Mouse (Mus musculus) lung, embryonic 14.5 days (tissue): ENCODE results near the gene Olfm2. TPM values are rescaled to one million over a fixed set of nuclear protein-coding genes. Genes with fewer than 3 reads are reported as not detected.
A peak's percentile ranks its signal among the peaks of the same experiment; 100 is the strongest.

Experiments
- ATAC-seq: fragments of 200-750 bp; cut with Nextera tagmentation; 2 replicates; pipeline ENCODE4 v1.8.0; 2017; ENCODE audit warnings: mild to moderate bottlenecking, moderate TSS enrichment, moderate library complexity; ENCODE audit not compliant: insufficient read depth
- DNase-seq: peaks from one replicate; pipeline ENCODE4 v3.0.0-alpha.2; 2015
- H3K27ac ChIP-seq: fragments of 300-500 bp; sonication (generic); 2 replicates; pipeline ENCODE4 v1.5.1; 2014; ENCODE audit warnings: low read depth, mild to moderate bottlenecking, moderate library complexity
- H3K27me3 ChIP-seq: fragments of 300-500 bp; sonication (generic); 2 replicates; pipeline ENCODE4 v1.6.1; 2014; ENCODE audit warnings: low read length, control low read depth; ENCODE audit not compliant: insufficient read depth
- H3K36me3 ChIP-seq: fragments of 300-500 bp; sonication (generic); 2 replicates; pipeline ENCODE4 v1.6.1; 2014; ENCODE audit warnings: control low read depth; ENCODE audit not compliant: insufficient read depth
- H3K4me1 ChIP-seq: fragments of 300-500 bp; sonication (generic); 2 replicates; pipeline ENCODE4 v1.6.1; 2014; ENCODE audit warnings: antibody characterized with exemption, control low read depth; ENCODE audit not compliant: insufficient read depth
- H3K4me2 ChIP-seq: fragments of 300-500 bp; sonication (generic); 2 replicates; pipeline ENCODE4 v1.6.1; 2014; ENCODE audit warnings: mild to moderate bottlenecking
- H3K4me3 ChIP-seq: fragments of 300-500 bp; sonication (generic); 2 replicates; pipeline ENCODE4 v1.5.1; 2014; ENCODE audit warnings: low read depth, low read length
- H3K9ac ChIP-seq: fragments of 300-500 bp; sonication (generic); 2 replicates; pipeline ENCODE4 v1.6.1; 2014
- H3K9me3 ChIP-seq: fragments of 300-500 bp; sonication (generic); 2 replicates; pipeline ENCODE4 v1.6.1; 2016; ENCODE audit warnings: low read depth, low read length, control low read depth
- CTCF ChIP-seq: IDR thresholded peaks from 2 replicates; pipeline ENCODE4 v1.5.1; 2016; ENCODE audit warnings: antibody characterized with exemption, low read depth
- WGBS: fragments of 180-500 bp; shearing (Covaris S2); extraction: QIAGEN DNeasy Blood & Tissue Kit; methylation state at CpG from one replicate; pipeline ENCODE4 v1.1.7; 2014; 5-methylcytosine and 5-hydroxymethylcytosine counted together
- polyA plus RNA-seq: library from polyadenylated mRNA; unstranded; fragments of >200 nt; fragmentation: Nextera tagmentation; extraction: Ambion mirVana; gene quantifications from 2 replicates; pipeline ENCODE4 v1.2.1, GENCODE M21; 2014

The Olfm2 gene
- polyA plus RNA-seq, 1 experiment from 2014 or later, result 1.7 TPM

DNA sequence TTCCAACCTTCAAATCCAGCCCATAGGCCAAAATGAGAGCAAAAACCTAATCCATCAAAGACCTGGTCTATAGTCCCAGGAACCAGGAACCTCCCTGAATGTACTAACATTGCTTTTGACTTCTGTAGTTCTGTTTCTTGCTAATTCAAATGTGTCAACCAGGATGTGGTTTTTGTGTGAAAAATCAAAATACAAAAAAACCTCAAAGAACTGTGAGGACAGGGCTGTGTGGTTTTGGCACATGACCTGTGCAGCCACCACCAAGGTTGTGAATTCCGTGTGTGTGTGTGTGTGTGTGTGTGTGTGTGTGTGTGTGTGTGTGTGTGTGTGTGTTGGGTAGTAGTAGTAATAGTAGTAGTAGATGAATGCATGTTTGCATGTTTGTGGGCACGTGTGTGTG is 19.1 kb upstream of the Olfm2 start:
- Histone ChIP-seq H3K9ac (no peak overlapping the region), H3K27me3 (no peaks in the 10 kb centered on the region), H3K4me2 (no peak overlapping the region), H3K27ac (no peak overlapping the region), H3K4me1 (no peaks in the 10 kb centered on the region), H3K9me3 (no peaks in the 10 kb centered on the region), H3K36me3 (no peaks in the 10 kb centered on the region), H3K4me3 (no peak overlapping the region)
- ATAC-seq (no peak), DNase-seq (no peak)
- no peak for TF ChIP-seq CTCF
- WGBS, result 75% methylated on average over 2 of the region's 2 CpGs

DNA sequence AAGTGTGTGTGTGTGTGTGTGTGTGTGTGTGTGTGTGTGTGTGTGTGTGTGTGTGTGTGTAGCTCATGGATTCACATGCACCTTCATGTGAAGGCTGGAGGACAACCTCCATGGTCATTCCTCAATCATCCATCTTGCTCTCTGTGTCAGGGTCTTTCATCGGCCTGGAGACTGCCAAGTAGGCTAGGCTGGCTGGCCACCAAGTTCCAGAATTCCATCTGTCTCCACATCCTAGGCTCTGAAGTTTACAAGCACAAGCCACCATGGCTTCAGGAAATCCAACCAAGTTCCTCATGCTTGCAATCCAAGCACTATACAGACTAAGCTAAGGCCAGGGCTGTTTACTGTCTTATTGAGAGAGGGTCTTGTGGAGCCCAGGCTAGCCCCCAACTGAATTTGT is 16.9 kb upstream of the Olfm2 start:
- TF ChIP-seq CTCF, result no peak
- no peak overlapping the region for H3K4me2 ChIP-seq

DNA sequence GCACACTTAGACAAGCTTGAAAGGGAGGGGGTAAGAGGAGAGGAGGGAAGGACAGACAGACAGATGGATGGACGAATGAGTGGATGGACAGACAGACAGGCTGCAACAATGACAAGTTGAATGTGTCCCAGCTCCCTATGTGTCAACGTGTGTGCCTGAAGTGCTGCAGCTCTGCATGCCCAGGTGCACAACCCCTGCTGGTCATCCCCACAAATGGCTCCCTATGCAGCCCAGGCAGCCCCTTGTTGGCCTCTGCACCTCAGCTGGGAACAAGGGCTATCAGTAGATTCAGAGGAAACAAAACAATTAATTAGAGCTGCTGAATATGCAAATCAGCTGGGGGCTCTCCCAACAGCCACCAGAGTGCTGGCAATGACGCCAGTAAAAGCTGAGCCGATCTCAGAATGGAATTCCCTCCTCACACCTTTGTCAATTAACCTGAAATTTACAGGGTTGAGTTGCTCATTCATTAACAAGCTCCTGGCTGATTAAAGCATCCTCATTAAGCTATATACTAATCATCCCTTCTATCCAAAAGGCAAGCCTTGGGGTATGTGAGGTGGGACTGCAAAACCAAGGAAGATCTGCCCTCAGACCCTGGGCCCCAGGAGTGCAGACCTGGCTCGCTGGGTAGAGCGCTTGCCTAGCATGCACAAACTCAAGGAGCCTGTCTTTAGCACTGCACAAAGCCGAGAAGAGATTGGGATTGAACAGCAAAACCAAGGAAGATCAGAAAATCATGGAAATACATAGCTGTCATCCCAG is 16.2 kb upstream of the Olfm2 start:
- DNase-seq (no peak), ATAC-seq (no peak)
- Histone ChIP-seq H3K27ac (no peak overlapping the region), H3K9ac (no peak overlapping the region), H3K9me3 (no peaks in the 10 kb centered on the region), H3K4me2 (no peak overlapping the region), H3K36me3 (no peaks in the 10 kb centered on the region), H3K4me1 (no peaks in the 10 kb centered on the region), H3K27me3 (no peaks in the 10 kb centered on the region), H3K4me3 (no peak overlapping the region)
- 48% methylated on average over 7 of the region's 7 CpGs for WGBS
- no peak for TF ChIP-seq CTCF

More for the DNA sequence above, 16.9 kb upstream of the Olfm2 start:
- DNase-seq, result no peak
- no peaks in the 10 kb centered on the region for H3K9me3 ChIP-seq
- WGBS, result 50% methylated on average over 1 of the region's 1 CpGs
- ATAC-seq, result no peak
- H3K4me1 ChIP-seq, result no peaks in the 10 kb centered on the region
- H3K36me3 ChIP-seq, result no peaks in the 10 kb centered on the region
- no peak overlapping the region for H3K9ac ChIP-seq
- no peak overlapping the region for H3K4me3 ChIP-seq
- H3K27ac ChIP-seq, result no peak overlapping the region
- no peaks in the 10 kb centered on the region for H3K27me3 ChIP-seq

DNA sequence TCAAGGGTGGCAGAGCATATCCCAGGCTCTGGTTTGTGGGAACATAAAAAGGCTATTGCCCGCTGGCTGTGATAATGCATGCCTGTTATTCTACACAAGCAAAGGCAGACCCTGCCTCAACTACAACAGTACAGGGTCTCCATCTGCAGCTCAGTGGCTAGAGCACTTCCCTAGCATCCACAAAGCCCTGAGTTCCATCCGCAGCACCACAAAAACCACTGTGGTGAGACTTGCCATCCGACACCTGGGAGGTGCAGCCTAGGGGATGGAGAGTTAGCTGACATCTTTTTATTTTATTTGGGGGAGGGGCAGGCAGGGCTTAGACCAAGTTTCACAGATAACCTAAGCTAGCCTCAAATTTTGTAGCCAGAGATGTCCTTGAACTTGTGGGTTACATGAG is 15.2 kb upstream of the Olfm2 start:
- Histone ChIP-seq H3K4me2 (no peak overlapping the region), H3K27me3 (no peaks in the 10 kb centered on the region), H3K9ac (no peak overlapping the region), H3K4me3 (no peak overlapping the region), H3K27ac (no peak overlapping the region), H3K4me1 (no peaks in the 10 kb centered on the region), H3K9me3 (no peaks in the 10 kb centered on the region), H3K36me3 (no peaks in the 10 kb centered on the region)
- TF ChIP-seq CTCF, result no peak
- ATAC-seq (no peak), DNase-seq (no peak)
- WGBS, result 69% methylated on average over 3 of the region's 3 CpGs

DNA sequence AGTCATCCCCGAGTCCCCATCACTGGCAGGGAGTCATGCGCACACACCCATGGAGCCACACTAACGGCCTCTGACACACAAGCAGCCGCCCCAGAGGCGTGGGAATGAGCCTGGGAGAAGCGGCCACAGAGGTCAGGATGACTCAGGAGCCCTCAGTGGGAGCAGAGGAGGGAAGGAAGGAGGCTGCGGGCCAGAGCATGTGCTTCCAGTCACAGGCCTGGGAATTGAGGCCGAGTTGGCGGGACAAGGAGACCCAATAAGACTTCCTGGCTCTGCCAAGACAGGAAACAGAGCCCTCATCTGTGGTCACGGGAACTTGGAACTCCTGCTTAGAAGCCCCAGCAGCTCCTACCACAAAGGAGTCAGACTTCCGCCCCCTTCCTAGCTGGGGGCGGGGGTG is 14.7 kb upstream of the Olfm2 start:
- WGBS, result 52% methylated on average over 12 of the region's 12 CpGs
- no peak overlapping the region for H3K9ac ChIP-seq
- ATAC-seq (no peak), DNase-seq (peak; percentile 27)
- H3K4me1 ChIP-seq, result no peaks in the 10 kb centered on the region
- no peaks in the 10 kb centered on the region for H3K27me3 ChIP-seq
- H3K27ac ChIP-seq, result no peak overlapping the region
- TF ChIP-seq CTCF, result no peak
- no peak overlapping the region for H3K4me2 ChIP-seq
- no peaks in the 10 kb centered on the region for H3K9me3 ChIP-seq
- H3K4me3 ChIP-seq, result no peak overlapping the region
- H3K36me3 ChIP-seq, result no peaks in the 10 kb centered on the region

DNA sequence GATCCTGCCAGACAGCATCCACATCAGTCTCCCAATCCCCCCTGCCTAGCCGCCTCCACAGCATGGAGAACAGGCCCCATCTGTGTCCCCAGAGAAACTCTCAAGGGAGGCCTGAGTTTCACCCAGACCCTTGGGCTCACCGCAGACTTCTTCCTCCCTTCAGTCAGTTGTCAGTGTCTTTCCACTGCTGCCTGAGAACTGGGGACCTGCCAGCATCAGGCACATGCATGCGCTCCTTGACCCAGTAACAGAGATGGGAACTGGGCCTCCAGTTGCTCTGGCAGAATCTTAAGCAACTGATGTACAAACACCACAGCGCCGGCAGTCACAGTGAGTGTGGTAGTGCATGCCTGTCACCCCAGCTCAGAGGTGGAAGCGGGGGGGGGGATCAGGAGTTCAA is 12.7 kb upstream of the Olfm2 start:
- H3K27me3 ChIP-seq, result no peaks in the 10 kb centered on the region
- no peaks in the 10 kb centered on the region for H3K36me3 ChIP-seq
- ATAC-seq (no peak), DNase-seq (no peak)
- no peaks in the 10 kb centered on the region for H3K9me3 ChIP-seq
- no peak for TF ChIP-seq CTCF
- 75% methylated on average over 6 of the region's 6 CpGs for WGBS
- H3K4me3 ChIP-seq, result no peak overlapping the region
- H3K4me1 ChIP-seq, result no peaks in the 10 kb centered on the region
- no peak overlapping the region for H3K27ac ChIP-seq
- no peak overlapping the region for H3K4me2 ChIP-seq
- no peak overlapping the region for H3K9ac ChIP-seq

DNA sequence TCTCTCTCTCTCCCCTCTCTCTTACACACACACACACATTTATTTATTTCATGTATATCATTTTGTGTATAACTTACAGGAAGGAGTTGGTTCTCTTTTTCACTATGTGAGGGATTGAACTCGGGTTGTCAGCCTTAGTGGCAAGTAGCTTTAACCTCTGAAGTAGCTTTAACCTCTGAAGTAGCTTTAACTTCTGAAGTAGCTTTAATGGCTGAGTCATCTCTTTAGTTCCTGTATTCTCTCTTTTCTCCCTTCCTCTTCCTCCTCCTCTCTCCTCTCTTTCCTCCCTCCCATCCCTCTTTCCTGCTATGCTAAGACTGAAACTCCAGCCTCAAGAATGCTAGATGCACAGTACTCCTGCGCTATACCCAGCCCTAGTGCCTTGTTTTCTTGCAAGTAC is 12.1 kb upstream of the Olfm2 start:
- H3K4me2 ChIP-seq, result no peak overlapping the region
- WGBS, result 63% methylated on average over 2 of the region's 2 CpGs
- no peaks in the 10 kb centered on the region for H3K4me1 ChIP-seq
- no peak overlapping the region for H3K9ac ChIP-seq
- H3K27me3 ChIP-seq, result no peaks in the 10 kb centered on the region
- ATAC-seq, result no peak
- no peak for TF ChIP-seq CTCF
- no peak overlapping the region for H3K27ac ChIP-seq
- no peak overlapping the region for H3K4me3 ChIP-seq
- DNase-seq, result no peak
- H3K36me3 ChIP-seq, result no peaks in the 10 kb centered on the region
- no peaks in the 10 kb centered on the region for H3K9me3 ChIP-seq
